Mouse (Mus musculus): ENCODE results near the gene Mup12.
"Not testable (repeated sequence)": the region's sequence is repeated elsewhere in the genome, so short reads cannot be mapped to it uniquely, and the experiment has no call there.

Gene Mup12

DNA sequence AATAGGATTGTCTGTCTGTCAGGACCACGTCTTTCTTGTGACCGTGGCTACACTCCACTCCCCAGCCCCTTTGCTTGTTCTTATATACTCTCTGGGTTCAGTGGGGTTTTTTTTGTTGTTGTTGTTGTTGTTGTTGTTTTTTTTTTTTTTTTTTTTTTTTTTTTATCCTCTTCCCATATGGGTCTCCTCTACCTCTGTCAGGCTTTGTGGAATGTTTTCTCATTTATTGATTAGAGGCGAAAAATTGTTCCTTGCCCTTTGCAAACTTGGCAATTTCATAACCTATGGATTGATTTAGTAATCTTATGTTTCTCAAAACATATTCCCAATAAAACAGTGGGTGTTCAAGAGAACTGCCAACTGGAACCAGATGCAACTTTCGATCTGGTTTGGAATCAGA lies at the start of gene Mup12:
TSS of gene Mup12 (minus strand) at position 101 of the 400 bp plus-strand sequence.
- not testable (repeated sequence) for DNase-seq (ENCODE audit: low spot score)
